Mouse (Mus musculus): ENCODE results near the gene Jak1.

Jak1 gene

GRCm38 (mm10) chr4:101146891-101147655 is 118.0 kb downstream of the Jak1 start:
- in situ Hi-C loops (cut with MboI) = no loop called here

GRCm38 (mm10) chr4:101146047-101146745 is 118.9 kb downstream of the Jak1 start:
- in situ Hi-C loops (cut with MboI) = no loop called here

GRCm38 (mm10) chr4:101144790-101145189 is 120.3 kb downstream of the Jak1 start:
- in situ Hi-C loops (cut with MboI) = no loop called here

- in situ Hi-C loops (cut with MboI) = no loop called here
Measured at GRCm38 (mm10) chr4:101144361-101144760, 120.7 kb downstream of the Jak1 start.

GRCm38 (mm10) chr4:101143901-101144300 is 121.2 kb downstream of the Jak1 start:
- in situ Hi-C loops (cut with MboI) = no loop called here

GRCm38 (mm10) chr4:101141768-101142167 is 123.3 kb downstream of the Jak1 start:
- in situ Hi-C loops (cut with MboI) = no loop called here

- in situ Hi-C loops (cut with MboI) = no loop called here
Measured at GRCm38 (mm10) chr4:101137975-101138374, 127.1 kb downstream of the Jak1 start.

- in situ Hi-C loops (cut with MboI) = no loop called here
Measured at GRCm38 (mm10) chr4:101135909-101136308, 129.2 kb downstream of the Jak1 start.

GRCm38 (mm10) chr4:101135013-101135412 is 130.1 kb downstream of the Jak1 start:
- in situ Hi-C loops (cut with MboI) = no loop called here

GRCm38 (mm10) chr4:101121002-101121401 is 144.1 kb downstream of the Jak1 start:
- in situ Hi-C loops (cut with MboI) = no loop called here

- in situ Hi-C loops (cut with MboI) = no loop called here
Measured at GRCm38 (mm10) chr4:101107122-101107521, 158.0 kb downstream of the Jak1 start.
